In the genomic region with DNA sequence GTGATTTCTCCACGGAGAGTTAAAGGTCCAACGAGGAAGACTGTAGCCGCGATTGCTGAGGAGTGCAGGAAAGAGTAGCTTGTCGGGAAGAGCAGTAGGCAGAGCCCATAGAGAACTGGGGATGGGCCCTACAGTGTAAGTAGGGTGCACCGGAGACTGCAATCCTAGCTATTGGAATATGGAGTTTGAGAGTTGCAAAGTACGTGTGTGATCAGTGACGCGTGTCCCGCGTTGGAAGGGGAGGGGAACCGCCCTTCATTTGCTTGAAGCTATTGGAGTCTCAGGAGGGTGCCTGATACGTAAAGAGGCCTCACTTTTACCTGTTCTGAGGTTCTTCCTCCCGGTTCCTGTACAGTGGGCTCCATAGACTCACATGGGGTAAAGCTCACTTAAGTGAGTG, we compare ENCODE assay signal across 7 mouse cellular contexts. TPM values are rescaled to one million over a fixed set of nuclear protein-coding genes. Genes with fewer than 3 reads are reported as not detected.
DNase-seq lines count a peak whose midpoint lies in the region; ATAC-seq and TF ChIP-seq lines count a peak whose summit lies in the region.

No protein-coding gene starts in this region.

- no peak for TF ChIP-seq CTCF in lung, postnatal 0 days (IDR thresholded peaks at IDR 0.05)

- no peaks in the 10 kb centered on the region for H3K9me3 ChIP-seq in lung, postnatal 0 days (ENCODE audit: low read length)
- no peaks in the 10 kb centered on the region for H3K9me3 ChIP-seq in forebrain, embryonic 11.5 days (ENCODE audit: control insufficient read depth, low read length)
- no peaks in the 10 kb centered on the region for H3K9me3 ChIP-seq in limb, embryonic 12.5 days
- no peaks in the 10 kb centered on the region for H3K9me3 ChIP-seq in stomach, embryonic 15.5 days

- H3K27me3 ChIP-seq in lung, postnatal 0 days (replicated peaks; ENCODE audit: insufficient read depth, low read length) = no peaks in the 10 kb centered on the region
- H3K27me3 ChIP-seq in forebrain, embryonic 11.5 days (ENCODE audit: control insufficient read depth, insufficient read depth, low read length) = no peaks in the 10 kb centered on the region
- H3K27me3 ChIP-seq in limb, embryonic 12.5 days = no peaks in the 10 kb centered on the region
- H3K27me3 ChIP-seq in stomach, embryonic 15.5 days (replicated peaks) = no peaks in the 10 kb centered on the region

- 0 out of 2 replicates have a peak, but pooled peaks cover 6% of the 10 kb centered on the region for H3K36me3 ChIP-seq in lung, postnatal 0 days (ENCODE audit: insufficient read depth, low read length)
- no peaks in the 10 kb centered on the region; the same call in 1 of the 2 replicates for H3K36me3 ChIP-seq in forebrain, embryonic 11.5 days (ENCODE audit: control insufficient read depth, insufficient read depth, low read length)
- H3K36me3 ChIP-seq in limb, embryonic 12.5 days = peaks cover 32% of the 10 kb centered on the region
- H3K36me3 ChIP-seq in stomach, embryonic 15.5 days = peaks cover 7% of the 10 kb centered on the region; the same call in 1 of the 2 replicates

- H3K27ac ChIP-seq in lung, postnatal 0 days (ENCODE audit: low read length) = no peak overlapping the region
- no peak overlapping the region for H3K27ac ChIP-seq in forebrain, embryonic 11.5 days (ENCODE audit: low read depth, low read length)
- no peak overlapping the region for H3K27ac ChIP-seq in limb, embryonic 12.5 days
- no peak overlapping the region for H3K27ac ChIP-seq in stomach, embryonic 15.5 days

- DNase-seq in lung, postnatal 0 days (ENCODE audit: low spot score) = no peak
- no peak for DNase-seq in lung, postnatal 25 days (ENCODE audit: low spot score)
- DNase-seq in forebrain, embryonic 11.5 days (ENCODE audit: low spot score) = no peak
- no peak for DNase-seq in thymus, adult 18-20 months
- no peak for DNase-seq in layer of hippocampus, postnatal 36 days

- peak overlapping the region; percentile 81 for H3K4me3 ChIP-seq in lung, postnatal 0 days (ENCODE audit: low read depth, low read length)
- H3K4me3 ChIP-seq in forebrain, embryonic 11.5 days (ENCODE audit: low read depth, low read length) = peak overlapping the region; percentile 85
- peak overlapping the region; percentile 93 for H3K4me3 ChIP-seq in limb, embryonic 12.5 days (replicated peaks)
- H3K4me3 ChIP-seq in stomach, embryonic 15.5 days (replicated peaks) = peak overlapping the region; percentile 94

- H3K4me1 ChIP-seq in lung, postnatal 0 days (ENCODE audit: insufficient read depth, low read depth, low read length) = peaks cover 7% of the 10 kb centered on the region; the same call in 1 of the 2 replicates
- H3K4me1 ChIP-seq in forebrain, embryonic 11.5 days (replicated peaks; ENCODE audit: control insufficient read depth, insufficient read depth, low read length) = peaks cover 11% of the 10 kb centered on the region; the same call in 1 of the 2 replicates
- H3K4me1 ChIP-seq in limb, embryonic 12.5 days (replicated peaks) = peaks cover 20% of the 10 kb centered on the region
- peaks cover 15% of the 10 kb centered on the region for H3K4me1 ChIP-seq in stomach, embryonic 15.5 days

- 18% methylated on average over 14 of the region's 14 CpGs for WGBS in lung, postnatal 0 days
- WGBS in forebrain, embryonic 11.5 days = 17% methylated on average over 14 of the region's 14 CpGs
- WGBS in limb, embryonic 12.5 days = 21% methylated on average over 14 of the region's 14 CpGs
- WGBS in stomach, embryonic 15.5 days = 18% methylated on average over 14 of the region's 14 CpGs

- H3K4me2 ChIP-seq in lung, postnatal 0 days (replicated peaks; ENCODE audit: low read depth, low read length) = peak overlapping the region; percentile 94
- H3K4me2 ChIP-seq in forebrain, embryonic 11.5 days (ENCODE audit: low read depth, low read length, severe bottlenecking) = peak overlapping the region; percentile 92
- H3K4me2 ChIP-seq in limb, embryonic 12.5 days = peak overlapping the region; percentile 96
- H3K4me2 ChIP-seq in stomach, embryonic 15.5 days = peak overlapping the region; percentile 90

- no peak for ATAC-seq in lung, postnatal 0 days
- ATAC-seq in forebrain, embryonic 11.5 days (replicated peaks; ENCODE audit: low FRiP score) = no peak
- no peak for ATAC-seq in limb, embryonic 12.5 days (ENCODE audit: insufficient number of reproducible peaks, insufficient read depth, low FRiP score, low TSS enrichment, low read depth)
- ATAC-seq in stomach, embryonic 15.5 days (ENCODE audit: insufficient read depth, low FRiP score, low read depth) = no peak

- H3K9ac ChIP-seq in lung, postnatal 0 days (replicated peaks; ENCODE audit: low read depth) = 0 out of 2 replicates have a peak overlapping the region, but pooled peaks have one; percentile 8
- H3K9ac ChIP-seq in forebrain, embryonic 11.5 days (ENCODE audit: low read length) = peak overlapping the region; percentile 90
- peak overlapping the region; percentile 97 for H3K9ac ChIP-seq in limb, embryonic 12.5 days (replicated peaks)
- H3K9ac ChIP-seq in stomach, embryonic 15.5 days = peak overlapping the region; percentile 21; the same call in 1 of the 2 replicates

- TF ChIP-seq EP300 in lung, postnatal 0 days (IDR thresholded peaks at IDR 0.05) = no peak

RNA-seq across cellular contexts. Expression of a gene that starts 1.2 kb away (rescaled TPM):
- 60.0 and 61.4 TPM in 2 replicates for polyA plus RNA-seq in lung, postnatal 0 days (2015; fragmentation: Nextera tagmentation; extraction: Ambion mirVana)
- polyA plus RNA-seq in forebrain, embryonic 11.5 days (2014; fragmentation: Nextera tagmentation; extraction: Ambion mirVana) = 97.4 and 103 TPM in 2 replicates
- 146 and 150 TPM in 2 replicates for polyA plus RNA-seq in limb, embryonic 12.5 days (2016; fragmentation: Nextera tagmentation; extraction: Ambion mirVana)
- 111 and 125 TPM in 2 replicates for polyA plus RNA-seq in stomach, embryonic 15.5 days (2015; fragmentation: Nextera tagmentation; extraction: Ambion mirVana)
- total RNA-seq in layer of hippocampus, postnatal 36 days (2021) = 10 to 100 TPM; 32.1 to 32.3 TPM

RNA-seq across cellular contexts. Expression of a gene that starts 1.2 kb away (rescaled TPM):
- 14.4 and 17.4 TPM in 2 replicates for polyA plus RNA-seq in lung, postnatal 0 days (2015; fragmentation: Nextera tagmentation; extraction: Ambion mirVana)
- 11.4 and 16.4 TPM in 2 replicates for polyA plus RNA-seq in forebrain, embryonic 11.5 days (2014; fragmentation: Nextera tagmentation; extraction: Ambion mirVana)
- polyA plus RNA-seq in limb, embryonic 12.5 days (2016; fragmentation: Nextera tagmentation; extraction: Ambion mirVana) = 15.3 and 16.1 TPM in 2 replicates
- polyA plus RNA-seq in stomach, embryonic 15.5 days (2015; fragmentation: Nextera tagmentation; extraction: Ambion mirVana) = 14.3 and 14.9 TPM in 2 replicates
- 10 to 100 TPM; 11.9 to 13.2 TPM for total RNA-seq in layer of hippocampus, postnatal 36 days (2021)

RNA-seq across cellular contexts. Expression of a gene that starts 40.7 kb away (rescaled TPM):
- 34.5 and 36.1 TPM in 2 replicates for polyA plus RNA-seq in lung, postnatal 0 days (2015; fragmentation: Nextera tagmentation; extraction: Ambion mirVana)
- polyA plus RNA-seq in forebrain, embryonic 11.5 days (2014; fragmentation: Nextera tagmentation; extraction: Ambion mirVana) = 131 and 138 TPM in 2 replicates
- 132 and 139 TPM in 2 replicates for polyA plus RNA-seq in limb, embryonic 12.5 days (2016; fragmentation: Nextera tagmentation; extraction: Ambion mirVana)
- polyA plus RNA-seq in stomach, embryonic 15.5 days (2015; fragmentation: Nextera tagmentation; extraction: Ambion mirVana) = 99.6 and 116 TPM in 2 replicates
- total RNA-seq in layer of hippocampus, postnatal 36 days (2021) = 10 to 100 TPM; 48.1 to 48.3 TPM

RNA-seq across cellular contexts. Expression of a gene that starts 40.7 kb away (rescaled TPM):
- polyA plus RNA-seq in lung, postnatal 0 days (2015; fragmentation: Nextera tagmentation; extraction: Ambion mirVana) = 11.3 and 11.6 TPM in 2 replicates
- polyA plus RNA-seq in forebrain, embryonic 11.5 days (2014; fragmentation: Nextera tagmentation; extraction: Ambion mirVana) = 30.2 and 31.9 TPM in 2 replicates
- 29.4 and 30.5 TPM in 2 replicates for polyA plus RNA-seq in limb, embryonic 12.5 days (2016; fragmentation: Nextera tagmentation; extraction: Ambion mirVana)
- 22.6 and 27.8 TPM in 2 replicates for polyA plus RNA-seq in stomach, embryonic 15.5 days (2015; fragmentation: Nextera tagmentation; extraction: Ambion mirVana)
- 10 to 100 TPM; 87.9 to 89.8 TPM for total RNA-seq in layer of hippocampus, postnatal 36 days (2021)

RNA-seq across cellular contexts. Expression of a gene that starts 40.7 kb away (rescaled TPM):
- 49.2 and 50.8 TPM in 2 replicates for polyA plus RNA-seq in lung, postnatal 0 days (2015; fragmentation: Nextera tagmentation; extraction: Ambion mirVana)
- polyA plus RNA-seq in forebrain, embryonic 11.5 days (2014; fragmentation: Nextera tagmentation; extraction: Ambion mirVana) = 100 and 106 TPM in 2 replicates
- 68.6 and 70.6 TPM in 2 replicates for polyA plus RNA-seq in limb, embryonic 12.5 days (2016; fragmentation: Nextera tagmentation; extraction: Ambion mirVana)
- polyA plus RNA-seq in stomach, embryonic 15.5 days (2015; fragmentation: Nextera tagmentation; extraction: Ambion mirVana) = 59.4 and 70.2 TPM in 2 replicates
- total RNA-seq in layer of hippocampus, postnatal 36 days (2021) = 100 to 1,000 TPM; 149 to 168 TPM

Comparison
In these comparisons a context has a peak if more than half of its experiments do, and no peak if none do; other contexts are left out.
1. H3K9ac ChIP-seq: peak in every context shown above with its lines; median percentile 97 in limb, embryonic 12.5 days; 90 in forebrain, embryonic 11.5 days; 21 in stomach, embryonic 15.5 days; 8 in lung, postnatal 0 days.